Mouse (Mus musculus) forebrain, embryonic 14.5 days (tissue): ENCODE results near the gene Akr1b8. TPM values are rescaled to one million over a fixed set of nuclear protein-coding genes. Genes with fewer than 3 reads are reported as not detected.
"Not testable (repeated sequence)": the region's sequence is repeated elsewhere in the genome, so short reads cannot be mapped to it uniquely, and the experiment has no call there.

ENCODE experiments used
- ATAC-seq: fragments of 200-750 bp; cut with Nextera tagmentation; 2 replicates; pipeline ENCODE4 v1.8.0; 2017; ENCODE audit warnings: mild to moderate bottlenecking, moderate library complexity
- DNase-seq: peaks from one replicate; pipeline ENCODE4 v3.0.0-alpha.2; 2015; ENCODE audit warnings: low spot score
- H3K27ac ChIP-seq: fragments of 300-500 bp; sonication (generic); 2 replicates; pipeline ENCODE4 v1.5.1; 2014; ENCODE audit warnings: low read depth, mild to moderate bottlenecking, control low read depth, low read length, moderate library complexity
- H3K27me3 ChIP-seq: fragments of 300-500 bp; sonication (generic); replicated peaks from 2 replicates; pipeline ENCODE4 v1.6.1; 2014; ENCODE audit warnings: low read length, control low read depth, mixed read lengths; ENCODE audit not compliant: control insufficient read depth, insufficient read depth
- H3K36me3 ChIP-seq: fragments of 300-500 bp; sonication (generic); 2 replicates; pipeline ENCODE4 v1.6.1; 2014; ENCODE audit warnings: low read length, control low read depth; ENCODE audit not compliant: control insufficient read depth, insufficient read depth
- H3K4me1 ChIP-seq: fragments of 300-500 bp; sonication (generic); 2 replicates; pipeline ENCODE4 v1.6.1; 2014; ENCODE audit warnings: antibody characterized with exemption, low read length, control low read depth; ENCODE audit not compliant: control insufficient read depth, insufficient read depth
- H3K4me2 ChIP-seq: fragments of 300-500 bp; sonication (generic); 2 replicates; pipeline ENCODE4 v1.6.1; 2014; ENCODE audit warnings: mild to moderate bottlenecking, control low read depth, low read length
- H3K4me3 ChIP-seq: fragments of 300-500 bp; sonication (generic); 2 replicates; pipeline ENCODE4 v1.5.1; 2014; ENCODE audit warnings: low read depth, low read length, control low read depth
- H3K9ac ChIP-seq: fragments of 300-500 bp; sonication (generic); 2 replicates; pipeline ENCODE4 v1.6.1; 2014; ENCODE audit warnings: mild to moderate bottlenecking, low read length, control low read depth, moderate library complexity
- H3K9me3 ChIP-seq: fragments of 300-500 bp; sonication (generic); replicated peaks from 2 replicates; pipeline ENCODE4 v1.6.1; 2016; ENCODE audit warnings: low read length, control low read depth, mixed read lengths; ENCODE audit not compliant: control insufficient read depth
- WGBS: fragments of 180-500 bp; shearing (Covaris S2); extraction: QIAGEN DNeasy Blood & Tissue Kit; methylation state at CpG from one replicate; pipeline ENCODE4 v1.1.7; 2014; 5-methylcytosine and 5-hydroxymethylcytosine counted together
- polyA plus RNA-seq: library from polyadenylated mRNA; unstranded; fragments of >200 nt; fragmentation: Nextera tagmentation; extraction: Ambion mirVana; gene quantifications from 2 replicates; pipeline ENCODE4 v1.2.1, GENCODE M21; 2014

The Akr1b8 gene
- polyA plus RNA-seq, 1 experiment from 2014 or later: 5.1 TPM

GRCm38 (mm10) chr6:34407403-34407802, 53.5 kb downstream of the Akr1b8 start:
- H3K27ac ChIP-seq: no peak overlapping the region
- no peak overlapping the region for H3K4me2 ChIP-seq
- H3K27me3 ChIP-seq: no peaks in the 10 kb centered on the region
- H3K9me3 ChIP-seq: no peaks in the 10 kb centered on the region
- no peak overlapping the region for H3K4me3 ChIP-seq
- H3K36me3 ChIP-seq: no peaks in the 10 kb centered on the region
- 59% methylated on average over 10 of the region's 10 CpGs for WGBS
- no peak for DNase-seq
- ATAC-seq: no peak
- H3K9ac ChIP-seq: no peak overlapping the region
- H3K4me1 ChIP-seq: no peaks in the 10 kb centered on the region

GRCm38 (mm10) chr6:34412023-34412422, 58.1 kb downstream of the Akr1b8 start, which contains the start of gene Akr1b7:
Gene Akr1b7 (plus strand): TSS chr6:34412334.
- H3K9ac ChIP-seq: no peak within 1 kb of the TSS
- H3K4me1 ChIP-seq: no peaks in the 10 kb centered on the region
- H3K4me3 ChIP-seq: no peak within 1 kb of the TSS
- H3K36me3 ChIP-seq: no peaks in the 10 kb centered on the region
- WGBS: 89% methylated on average over 6 of the region's 6 CpGs
- no peak for ATAC-seq
- H3K27ac ChIP-seq: no peak within 1 kb of the TSS
- H3K9me3 ChIP-seq: no peaks in the 10 kb centered on the region
- H3K27me3 ChIP-seq: no peaks in the 10 kb centered on the region
- H3K4me2 ChIP-seq: no peak within 1 kb of the TSS
- DNase-seq: no peak

- no peaks in the 10 kb centered on the region for H3K36me3 ChIP-seq
- ATAC-seq (no peak), DNase-seq (no peak)
- H3K9me3 ChIP-seq: no peaks in the 10 kb centered on the region
- no peak overlapping the region for H3K27ac ChIP-seq
- WGBS: 79% methylated on average over 1 of the region's 1 CpGs
- no peak overlapping the region for H3K4me3 ChIP-seq
- H3K27me3 ChIP-seq: no peaks in the 10 kb centered on the region
- no peaks in the 10 kb centered on the region for H3K4me1 ChIP-seq
- no peak overlapping the region for H3K4me2 ChIP-seq
- H3K9ac ChIP-seq: no peak overlapping the region
Observed at GRCm38 (mm10) chr6:34412688-34413087, 58.8 kb downstream of the Akr1b8 start.

- not testable (repeated sequence) for DNase-seq, H3K27me3 ChIP-seq, H3K27ac ChIP-seq, ATAC-seq, H3K4me2 ChIP-seq, H3K9ac ChIP-seq, H3K4me3 ChIP-seq, H3K9me3 ChIP-seq, H3K4me1 ChIP-seq, H3K36me3 ChIP-seq
- WGBS: 70% methylated on average over 1 of the region's 1 CpGs
Observed at GRCm38 (mm10) chr6:34413386-34413785, 59.5 kb downstream of the Akr1b8 start.

GRCm38 (mm10) chr6:34416521-34416920, 62.6 kb downstream of the Akr1b8 start:
- no peak for ATAC-seq
- 98% methylated on average over 2 of the region's 2 CpGs for WGBS
- Histone ChIP-seq H3K4me2 (no peak overlapping the region), H3K9me3 (no peaks in the 10 kb centered on the region), H3K27me3 (no peaks in the 10 kb centered on the region), H3K9ac (no peak overlapping the region), H3K27ac (no peak overlapping the region), H3K4me3 (no peak overlapping the region), H3K36me3 (no peaks in the 10 kb centered on the region), H3K4me1 (no peaks in the 10 kb centered on the region)
- no peak for DNase-seq

Other genes starting within 250 kb of the Akr1b8 start
- 43.8 and 50.8 TPM in 2 replicates for gene Slc35b4, start 177.0 kb upstream of the Akr1b8 start, polyA plus RNA-seq
- 117 and 134 TPM in 2 replicates for gene Akr1b3, start 36.6 kb upstream of the Akr1b8 start, polyA plus RNA-seq
- gene Akr1b10, start 30.1 kb downstream of the Akr1b8 start, polyA plus RNA-seq: 5.8 and 7.9 TPM in 2 replicates
- not detected in 2 replicates for gene Akr1b7, start 58.2 kb downstream of the Akr1b8 start, polyA plus RNA-seq
- gene Bpgm, start 122.1 kb downstream of the Akr1b8 start, polyA plus RNA-seq: 66.1 and 84.3 TPM in 2 replicates
- gene Cald1, start 244.4 kb downstream of the Akr1b8 start, polyA plus RNA-seq: 46.4 and 48.7 TPM in 2 replicates